Mouse (Mus musculus) cerebellum, postnatal 25 days (tissue): Measurements from ENCODE around the gene Ecm1.

Experiments used
- DNase-seq, 2 experiments: peaks; one replicate each; pipeline ENCODE4 v3.0.0; 2021; ENCODE audit warnings: mixed read lengths in 2 of 2

The Ecm1 gene

DNA sequence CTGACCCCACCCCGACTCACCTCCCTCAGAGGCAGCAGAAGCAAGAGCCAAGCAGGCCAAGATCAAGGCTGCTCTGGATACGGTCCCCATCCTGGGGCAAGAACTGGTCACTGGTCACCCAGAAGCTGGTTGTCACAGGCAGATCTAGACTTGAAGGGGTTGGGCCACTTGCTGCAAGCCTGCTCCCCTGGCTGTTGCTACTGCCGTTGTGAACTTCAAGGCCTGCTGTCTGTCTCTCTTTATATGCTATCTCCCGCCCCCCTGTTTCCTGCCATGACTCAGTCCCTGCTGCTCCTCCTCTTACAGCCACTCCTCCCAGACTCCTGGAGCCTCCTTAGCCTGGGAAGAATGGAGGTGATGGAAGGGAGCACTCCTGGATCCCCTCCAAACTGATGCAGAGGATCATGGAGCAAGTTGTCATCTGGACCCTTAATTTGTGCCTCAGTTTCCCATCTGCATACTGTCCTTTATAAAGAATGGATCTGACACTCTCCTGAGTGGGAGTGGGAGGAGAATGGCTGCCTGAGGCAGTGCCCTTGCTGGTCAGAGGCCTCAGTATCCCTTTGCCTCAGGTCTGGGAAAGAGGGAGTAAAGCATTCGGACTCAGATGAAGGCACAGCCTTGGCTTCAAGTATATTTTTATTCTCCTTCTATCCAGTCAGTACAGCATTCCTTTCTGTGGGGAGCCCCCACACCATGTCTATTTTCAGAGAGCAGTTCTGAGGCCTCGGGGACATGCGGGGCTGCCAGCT lies at the start of gene Ecm1:
Gene Ecm1 (minus strand): TSS at position 217 of the 752 bp plus-strand sequence.
- no peak for DNase-seq

DNA sequence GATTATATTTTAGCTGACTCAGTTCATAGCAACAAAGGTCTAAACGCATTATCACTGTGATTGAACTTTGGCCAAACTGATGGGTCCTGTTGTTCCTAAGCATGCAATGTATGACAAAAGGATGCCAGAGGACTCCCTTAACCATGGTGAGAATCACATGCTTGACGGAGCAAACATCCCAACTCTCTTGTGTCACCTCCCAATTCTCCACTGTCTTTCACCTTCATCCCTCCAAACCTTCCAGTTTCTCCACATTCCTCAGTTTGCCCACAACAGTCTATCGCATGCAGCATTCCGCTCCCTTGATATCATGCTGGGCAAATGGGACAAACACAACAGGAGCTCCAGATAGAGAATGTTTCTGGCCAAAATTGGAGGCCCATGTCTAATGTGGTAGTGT lies 46.1 kb upstream of the Ecm1 start:
- DNase-seq, result no peak

DNA sequence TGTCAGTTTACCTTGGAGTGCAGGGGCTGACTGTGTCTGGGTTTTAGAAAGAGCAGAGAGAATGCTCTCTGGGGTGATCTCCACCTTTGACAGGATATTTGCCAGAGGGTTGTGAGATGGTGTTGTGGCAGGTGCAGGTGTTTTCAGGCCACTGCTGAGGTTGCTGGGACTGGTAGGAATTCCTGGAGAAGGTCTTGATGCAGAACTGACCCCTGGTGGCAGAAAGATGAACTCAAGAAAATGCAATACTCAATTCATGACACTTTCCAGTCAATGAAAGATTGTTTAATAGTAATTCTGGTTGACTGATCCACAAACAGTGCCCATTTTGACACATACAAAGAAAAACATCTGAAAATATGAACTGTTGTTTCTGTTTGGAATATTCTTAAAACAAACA lies 32.6 kb upstream of the Ecm1 start:
- DNase-seq, result peak in 1 of 2 experiments; percentile 31

DNA sequence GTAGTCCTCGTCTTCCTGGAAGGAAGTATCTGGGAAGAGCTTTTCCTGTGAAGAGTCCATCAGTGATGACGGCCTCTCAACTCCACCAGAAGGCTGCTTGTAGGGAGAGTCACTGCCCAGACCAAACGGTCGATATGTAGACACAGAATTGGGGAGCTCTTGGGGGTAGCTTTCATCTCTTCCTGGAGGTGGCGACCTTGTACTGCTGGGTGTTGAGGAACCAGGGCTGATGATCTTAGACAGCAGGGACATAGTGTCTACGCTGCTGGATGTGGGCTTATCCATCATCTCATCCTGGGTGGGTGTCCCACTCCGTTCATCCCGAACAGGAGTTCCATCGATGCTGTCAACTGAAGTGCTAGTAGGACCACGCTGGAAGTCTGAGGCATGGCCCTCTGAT lies 26.2 kb upstream of the Ecm1 start:
- no peak for DNase-seq

DNA sequence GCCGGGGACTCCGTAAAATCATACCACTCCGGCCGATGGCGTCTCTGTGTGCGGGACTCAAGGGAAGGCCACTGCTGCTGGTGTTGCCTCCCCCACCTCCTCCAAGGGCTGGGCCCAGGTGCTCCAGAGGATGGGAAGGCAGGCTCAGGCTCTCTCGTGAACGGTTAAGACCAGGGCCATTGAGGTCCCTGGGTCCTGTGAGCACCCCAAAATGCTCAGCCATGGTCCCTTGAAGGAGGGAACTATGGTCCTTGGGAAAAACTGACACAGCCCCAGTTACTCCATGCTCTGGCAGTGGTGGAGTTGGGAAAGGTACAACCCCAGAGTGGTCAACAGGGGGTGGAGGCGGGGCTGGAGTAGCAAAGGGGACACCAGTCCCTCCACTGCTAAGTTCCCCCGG lies 24.4 kb upstream of the Ecm1 start:
- no peak for DNase-seq

DNA sequence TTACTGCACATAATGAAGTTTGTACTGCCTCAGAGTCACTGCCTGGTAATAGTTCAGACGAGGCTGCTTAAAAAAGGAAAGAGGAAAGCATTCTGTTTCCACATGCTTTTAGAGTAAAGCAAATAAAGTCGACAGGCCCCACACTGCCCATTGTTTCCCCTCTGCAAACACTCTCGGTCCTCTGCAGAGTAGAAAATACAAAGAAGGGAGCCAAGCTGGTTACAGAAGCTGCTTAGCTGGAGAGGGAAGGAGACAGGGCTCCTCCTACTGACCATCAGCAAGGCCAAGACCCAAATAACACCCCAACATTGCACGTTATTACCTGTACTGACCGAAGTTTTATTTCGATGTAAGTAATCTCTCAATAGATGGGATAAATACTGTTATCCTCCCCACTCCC lies 23.6 kb upstream of the Ecm1 start:
- DNase-seq, result no peak

DNA sequence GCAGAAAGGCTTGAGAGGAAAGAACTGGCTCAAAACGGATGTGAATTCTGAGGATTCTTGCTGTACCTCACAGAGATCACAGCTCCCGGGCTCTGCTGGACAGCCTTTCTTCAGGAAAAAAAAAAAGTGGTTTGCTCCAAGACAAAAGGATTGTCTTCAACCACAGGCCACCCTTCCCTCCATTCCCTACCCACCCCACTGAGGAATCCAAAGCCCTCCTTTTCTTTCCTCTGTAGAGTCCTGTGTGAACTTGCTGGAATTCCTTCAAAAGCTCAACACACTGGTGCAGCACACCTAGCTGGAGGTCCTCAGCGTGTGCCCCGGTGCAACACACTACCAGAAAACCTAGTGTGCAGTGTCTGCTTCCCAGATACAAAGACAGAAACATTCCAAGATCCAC lies 22.4 kb upstream of the Ecm1 start:
- DNase-seq, result no peak

DNA sequence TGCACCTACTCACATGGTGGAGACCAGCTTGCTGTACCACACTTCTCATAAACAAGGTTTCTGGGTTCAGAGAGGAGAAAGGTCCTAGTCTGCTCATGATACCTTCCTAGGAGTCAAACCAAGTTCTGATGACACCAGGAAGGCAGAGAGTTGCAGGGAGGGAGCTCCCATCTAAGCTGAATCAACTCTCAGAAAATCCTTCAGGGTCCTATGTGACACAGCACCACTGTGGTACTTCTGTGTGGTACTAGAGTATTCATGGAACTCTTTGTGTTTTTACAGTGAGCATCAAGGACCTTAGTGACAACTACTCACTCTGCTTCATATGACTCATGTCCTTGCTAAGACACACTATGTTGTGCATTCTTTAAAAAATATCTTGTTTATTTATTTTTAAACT lies 21.3 kb upstream of the Ecm1 start:
- DNase-seq, result no peak

DNA sequence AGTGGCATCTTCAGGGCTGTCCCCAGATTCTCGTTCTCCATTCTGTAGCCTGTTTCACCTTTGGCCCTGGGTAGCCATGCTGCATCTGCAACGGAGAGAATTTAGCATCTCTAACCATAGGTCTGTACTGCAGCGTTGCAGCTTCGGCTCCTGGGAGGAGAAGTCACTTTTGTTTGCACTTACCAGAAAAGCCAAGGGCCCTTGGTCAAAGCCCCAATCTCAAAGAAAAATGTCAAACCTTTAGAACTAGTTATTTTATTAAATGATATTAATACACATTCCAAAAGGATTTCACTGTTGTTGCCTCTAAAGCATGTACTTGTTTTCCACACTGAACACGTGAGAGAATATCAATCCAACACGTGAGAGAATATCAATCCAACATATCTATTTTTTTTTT lies 20.7 kb upstream of the Ecm1 start, which contains the start of gene Tars2:
Gene Tars2 (minus strand): TSS at position 101 of the 400 bp plus-strand sequence.
- no peak for DNase-seq

DNA sequence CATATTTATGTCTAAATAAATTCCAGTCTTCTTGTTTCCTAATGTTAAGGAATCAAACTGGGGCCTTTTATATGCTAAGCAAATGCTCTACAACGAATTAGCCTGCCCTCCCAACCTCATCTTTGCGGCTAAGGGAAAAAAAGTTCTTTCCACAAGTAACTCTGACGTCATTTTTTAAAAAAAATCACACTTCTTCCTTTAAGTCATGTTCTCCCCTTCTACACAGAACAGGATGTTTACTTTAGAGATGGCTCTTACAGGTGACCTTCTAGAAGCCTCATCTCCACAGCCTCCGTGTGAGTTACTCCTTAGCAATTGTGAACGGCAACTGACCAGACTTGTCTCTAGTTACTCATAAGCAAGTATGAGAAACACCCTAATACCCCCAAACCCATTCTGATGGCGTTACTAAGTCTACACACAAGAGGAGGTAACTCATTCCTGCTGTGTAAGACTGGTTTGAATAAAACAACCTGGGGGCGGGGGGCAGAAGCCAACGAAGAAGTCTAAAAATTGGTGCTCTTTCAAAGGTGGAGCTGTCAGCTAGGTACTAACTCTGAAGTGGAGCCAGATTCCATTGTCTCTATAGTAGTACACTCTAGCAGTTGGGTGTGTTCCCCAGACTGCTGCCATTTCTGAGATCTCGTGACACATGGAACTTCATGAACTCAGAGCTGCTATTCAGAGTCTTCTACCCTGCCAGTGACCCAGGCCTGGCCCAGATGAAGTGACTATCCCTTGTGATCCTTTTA lies 19.3 kb upstream of the Ecm1 start:
- no peak for DNase-seq

DNA sequence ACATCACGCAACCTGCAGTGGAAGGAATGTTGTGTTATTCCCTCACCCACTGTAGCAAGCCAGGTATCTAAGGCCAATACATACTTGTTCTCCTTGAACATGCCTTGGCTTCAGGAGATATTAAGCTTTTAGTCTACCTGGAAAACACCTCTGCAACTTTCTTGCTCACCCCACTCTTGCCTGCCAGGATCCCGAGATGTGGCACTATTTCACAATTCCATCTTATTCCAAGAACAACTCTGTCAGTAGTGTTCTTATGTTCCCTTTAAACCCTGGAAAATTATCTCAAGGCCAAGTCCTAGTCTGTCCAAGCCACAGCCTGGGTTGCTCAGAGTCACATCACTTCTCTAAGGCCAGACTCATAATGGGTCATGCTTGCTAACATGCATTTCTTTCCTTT lies 17.4 kb upstream of the Ecm1 start:
- DNase-seq, result no peak

DNA sequence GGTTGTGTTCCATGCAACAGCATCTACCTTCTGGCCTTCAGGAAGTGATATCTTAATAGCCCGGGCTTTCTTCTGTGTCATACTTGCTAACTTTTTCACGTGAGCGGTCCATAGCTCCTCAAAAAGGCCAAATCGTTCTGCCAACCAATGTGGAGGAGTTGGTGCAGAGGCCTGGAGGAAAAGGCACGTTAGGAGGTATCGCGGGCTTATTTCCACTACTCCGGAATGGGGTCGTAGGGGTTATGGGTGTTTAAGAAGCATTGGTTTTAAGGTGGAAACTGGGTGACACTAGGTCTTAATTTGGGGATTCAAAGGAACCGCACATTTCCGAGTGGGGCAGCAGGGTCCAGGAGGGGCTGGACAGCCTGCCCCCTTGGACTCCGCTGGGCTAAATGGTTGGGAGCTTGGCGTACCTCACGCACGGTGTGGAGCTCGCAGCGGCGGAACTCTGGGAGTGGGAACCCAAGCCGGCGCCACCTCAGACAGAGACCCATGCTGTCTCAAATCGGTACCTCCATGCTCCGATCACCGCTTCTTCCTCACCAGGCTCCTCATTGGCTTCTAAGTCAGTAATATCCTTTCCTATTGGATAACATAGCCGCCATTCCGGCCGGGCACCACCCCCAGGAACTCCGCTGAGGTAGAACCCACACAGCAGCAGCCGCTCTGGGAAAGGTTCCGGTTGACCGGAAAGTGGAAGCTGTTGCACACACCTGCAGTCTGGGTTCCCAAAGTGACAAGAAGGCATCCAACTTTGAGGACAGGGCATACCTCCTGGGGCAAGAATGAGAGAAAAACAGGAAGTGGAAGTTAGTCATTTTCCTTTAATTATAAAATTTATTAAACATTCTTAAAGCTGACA lies 15.2 kb upstream of the Ecm1 start:
- peak; percentile 95 for DNase-seq

DNA sequence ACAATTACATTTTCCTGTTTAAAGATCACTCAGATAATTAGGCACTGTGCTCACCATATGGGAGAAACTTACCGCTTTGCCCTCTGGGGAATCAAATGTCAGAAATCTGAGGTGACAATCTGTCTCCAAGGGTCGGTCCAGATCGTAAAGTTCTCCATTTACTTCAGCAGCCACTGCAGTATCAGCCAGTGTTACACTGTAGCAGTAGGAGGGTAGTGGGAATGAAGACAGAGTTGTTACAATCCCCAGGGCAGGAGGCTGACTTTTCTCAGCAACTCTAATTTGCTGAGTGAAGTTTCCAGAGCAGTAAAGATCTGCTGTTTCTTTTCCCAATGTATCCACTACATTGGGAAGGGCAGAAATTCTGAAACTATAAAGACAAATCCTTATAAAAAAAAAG lies 13.6 kb upstream of the Ecm1 start:
- no peak for DNase-seq

DNA sequence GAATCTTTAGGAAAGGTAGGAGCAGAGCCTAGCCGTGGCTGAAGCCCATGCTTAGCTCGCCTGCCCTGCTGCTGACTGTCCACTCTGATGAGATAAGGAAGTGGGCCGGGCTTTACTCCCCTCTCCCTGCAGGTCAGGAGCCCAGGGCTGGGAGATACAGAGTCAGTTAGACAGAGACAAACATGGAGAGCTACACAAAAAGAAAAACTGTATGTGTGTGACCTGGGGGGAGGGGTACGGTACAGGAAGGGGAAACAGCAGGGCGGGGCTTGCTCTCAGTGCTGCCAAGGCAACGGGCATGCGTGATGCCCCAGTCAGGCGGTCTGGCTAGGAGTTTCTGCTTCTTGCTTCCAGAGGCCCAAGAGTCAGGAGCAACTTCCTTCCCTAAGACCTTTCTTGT lies 1.0 kb upstream of the Ecm1 start:
- DNase-seq, result no peak

DNA sequence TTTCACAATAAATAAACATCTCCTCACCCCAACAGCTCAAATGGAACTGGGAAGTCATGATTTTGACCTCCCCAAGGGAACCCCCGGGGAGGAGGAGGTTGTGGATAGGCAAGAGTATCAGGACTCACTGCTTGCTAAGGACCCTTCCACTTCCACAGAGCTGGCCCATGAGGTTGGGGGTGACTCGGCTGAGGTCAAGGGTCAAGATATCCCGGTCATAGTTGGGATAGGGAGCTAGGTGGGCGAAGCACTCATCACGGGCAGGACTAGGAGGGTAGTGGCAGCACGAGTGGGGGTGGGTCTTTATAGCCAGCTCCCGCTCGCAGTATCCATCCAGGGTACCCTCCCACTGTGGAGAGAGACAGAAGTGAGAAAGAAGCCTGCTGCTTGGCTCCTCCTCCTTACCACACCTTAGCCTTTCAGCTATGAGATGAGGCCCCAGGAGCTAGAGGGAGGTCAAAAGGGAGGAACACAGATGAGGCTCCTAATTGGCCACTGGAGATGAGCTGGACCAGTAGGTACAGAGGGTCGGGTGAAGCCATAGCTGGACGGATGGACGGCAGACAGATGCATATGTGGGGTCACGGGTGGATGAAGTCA lies 4.2 kb downstream of the Ecm1 start:
- no peak for DNase-seq

DNA sequence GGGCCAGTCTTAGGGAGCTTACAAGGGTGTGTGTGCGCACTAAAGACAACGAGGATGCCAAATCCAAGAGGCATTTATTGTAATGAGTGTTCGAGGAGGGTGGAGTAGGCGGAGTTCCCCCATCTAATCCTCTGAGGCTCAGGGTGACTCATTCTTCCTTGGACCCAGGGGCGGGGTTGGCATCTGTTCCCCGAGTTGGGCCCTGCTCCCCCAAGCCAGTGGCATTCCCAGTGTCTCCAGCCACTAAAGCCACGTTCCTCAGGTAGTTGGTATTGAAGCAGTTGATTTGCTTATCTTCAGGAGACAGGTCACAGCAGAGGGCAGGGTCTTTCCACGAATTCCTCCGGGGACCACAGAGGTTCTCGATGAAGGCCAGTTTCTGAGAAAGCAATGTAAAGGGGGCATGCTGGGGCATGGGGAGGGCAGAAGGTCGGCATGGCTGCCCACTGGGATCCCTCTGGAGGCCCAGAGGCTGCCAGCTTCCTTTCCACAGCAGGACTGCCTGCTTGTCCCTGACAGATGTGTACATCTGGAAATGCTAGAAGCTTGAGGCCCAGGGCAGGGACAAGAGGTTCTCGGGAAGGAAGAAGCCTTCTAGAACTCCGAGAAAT lies 5.2 kb downstream of the Ecm1 start:
- DNase-seq, result no peak

DNA sequence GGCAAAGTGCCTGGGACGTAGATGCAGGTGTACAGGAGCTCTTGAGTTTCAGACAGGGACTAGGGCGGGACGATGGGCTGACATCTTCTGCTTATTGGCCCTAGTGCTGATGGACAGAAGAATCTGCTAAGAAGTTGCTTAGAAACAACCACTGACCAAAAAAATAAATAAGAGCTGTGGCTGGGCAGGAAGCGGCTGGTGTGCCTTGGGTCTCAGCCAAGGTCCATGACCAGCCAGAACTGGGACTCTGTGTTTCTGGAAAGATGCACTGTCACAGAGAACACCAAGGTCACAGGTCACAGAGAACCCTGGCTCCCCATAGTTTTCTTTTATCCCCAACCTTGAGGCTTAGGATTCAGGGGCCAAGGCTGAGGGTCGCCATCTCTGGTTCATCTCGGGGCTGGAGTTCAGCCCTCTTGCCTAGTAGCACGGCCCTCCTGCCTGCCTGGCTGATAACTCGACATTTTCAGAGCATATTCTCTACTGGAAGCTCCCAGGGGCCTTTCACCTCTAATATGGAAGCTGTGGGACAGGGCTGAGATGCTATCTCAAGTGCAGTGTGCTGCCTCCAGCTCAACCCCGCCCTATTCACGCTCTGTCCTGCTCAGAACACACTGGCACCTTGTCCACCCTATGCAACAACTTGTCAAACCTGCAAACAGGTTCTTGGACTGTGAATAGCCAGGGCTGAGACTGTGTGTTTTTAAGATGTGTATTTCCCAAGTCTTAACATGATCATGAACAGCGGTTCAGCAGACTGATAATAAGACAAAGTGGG lies 6.4 kb downstream of the Ecm1 start:
- DNase-seq, result no peak

DNA sequence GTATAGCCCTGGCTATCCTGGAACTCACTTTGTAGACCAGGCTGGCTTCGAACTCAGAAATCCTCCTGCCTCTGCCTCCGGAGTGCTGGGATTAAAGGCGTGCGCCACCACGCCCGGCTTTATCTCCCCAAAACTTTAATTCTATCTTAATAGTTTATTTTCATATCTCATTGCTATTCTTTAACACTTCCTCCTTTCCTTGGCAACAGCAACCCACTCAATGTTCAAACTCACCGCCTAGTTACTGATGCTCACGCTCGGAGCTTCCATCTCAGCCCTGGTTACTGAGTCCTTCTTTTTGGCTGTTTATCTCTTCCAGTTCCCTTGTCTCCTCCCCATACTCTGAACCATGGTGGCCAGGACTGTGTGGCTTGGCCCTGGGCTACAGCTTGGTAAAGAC lies 7.1 kb downstream of the Ecm1 start:
- no peak for DNase-seq

DNA sequence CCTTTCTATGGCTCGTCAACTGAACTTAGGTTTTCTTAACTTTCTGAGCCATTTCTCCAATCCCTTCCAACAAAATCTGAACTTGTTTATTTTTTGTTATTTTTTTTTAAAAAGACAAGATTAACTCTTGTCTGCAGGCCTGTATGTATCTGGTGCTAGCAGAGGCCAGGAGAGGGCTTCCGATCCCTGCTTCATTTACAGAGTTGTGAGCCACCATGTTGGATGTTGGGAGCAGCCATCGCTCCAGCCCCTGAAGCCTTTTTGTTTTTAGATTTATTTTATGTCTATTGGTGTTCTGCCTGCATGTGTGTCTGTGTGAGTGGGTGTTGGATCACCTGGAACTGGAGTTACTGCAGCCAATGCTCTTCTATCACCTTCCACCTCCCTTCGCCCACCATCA lies 7.6 kb downstream of the Ecm1 start:
- no peak for DNase-seq

DNA sequence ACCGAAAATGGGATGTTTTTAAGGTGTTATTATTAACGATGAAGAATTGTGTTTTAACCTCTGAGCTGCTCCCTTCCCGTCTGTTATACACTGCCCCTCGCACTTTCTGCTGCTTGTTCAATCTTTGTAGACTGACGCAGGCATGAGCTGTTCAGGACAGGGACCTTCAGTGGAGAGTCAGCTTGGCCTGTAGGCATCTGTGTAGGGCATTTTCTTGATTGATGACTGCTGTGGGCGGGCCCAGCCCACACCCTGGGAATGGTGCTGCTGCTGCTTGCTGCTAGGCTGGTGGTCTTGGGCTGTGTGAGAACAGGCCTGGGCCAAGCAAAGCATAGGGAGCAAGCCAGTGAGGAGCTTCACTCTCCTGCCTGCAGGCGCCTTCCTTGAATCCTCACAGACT lies 8.9 kb downstream of the Ecm1 start:
- DNase-seq, result no peak

DNA sequence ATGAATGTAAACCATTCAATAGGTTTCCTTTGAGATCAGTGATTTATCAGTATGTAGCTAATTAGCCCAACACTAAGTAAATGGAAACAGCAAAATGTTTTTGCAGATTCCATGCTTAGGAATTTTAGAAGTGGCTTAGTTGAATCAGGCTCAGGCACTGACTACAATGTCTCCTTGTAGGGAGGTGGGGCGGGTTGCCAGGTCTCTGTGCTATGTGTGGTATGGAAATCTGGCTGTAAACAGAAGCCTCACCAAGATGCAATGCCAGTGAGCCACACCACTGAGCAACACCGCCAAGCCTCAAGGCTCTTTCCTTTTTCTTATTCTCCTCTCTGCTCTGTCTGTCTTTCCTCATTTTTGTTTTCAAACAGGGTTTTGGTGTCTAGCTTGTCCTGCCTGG lies 10.5 kb downstream of the Ecm1 start:
- no peak for DNase-seq
